Mouse (Mus musculus) embryonic fibroblast, embryonic 13.5 days (primary cell): ENCODE data around the gene Gm10203. TPM values are rescaled to one million over a fixed set of nuclear protein-coding genes. Genes with fewer than 3 reads are reported as not detected.

Experiments
- H3K27ac ChIP-seq: 2 replicates; pipeline ENCODE4 v1.5.1; 2012; ENCODE audit warnings: low read length, control low read depth, inconsistent platforms; ENCODE audit not compliant: insufficient read depth
- H3K4me1 ChIP-seq: 2 replicates; pipeline ENCODE4 v1.6.1; 2011; ENCODE audit warnings: low read length; ENCODE audit not compliant: control insufficient read depth, insufficient read depth
- H3K4me3 ChIP-seq: 2 replicates; pipeline ENCODE4 v1.5.1; 2011; ENCODE audit warnings: mild to moderate bottlenecking, control low read depth, low read length; ENCODE audit not compliant: insufficient read depth
- CTCF ChIP-seq: IDR thresholded peaks from 2 replicates; pipeline ENCODE4 v1.5.1; 2011; ENCODE audit warnings: mild to moderate bottlenecking, control low read depth, low read length, moderate library complexity, borderline replicate concordance; ENCODE audit not compliant: insufficient read depth
- POLR2A ChIP-seq: IDR thresholded peaks from 2 replicates; pipeline ENCODE4 v1.6.1; 2011; ENCODE audit warnings: low read depth, mild to moderate bottlenecking, control low read depth, low read length, moderate library complexity
- polyA plus RNA-seq: library from polyadenylated mRNA; stranded (reverse); fragments of >200 nt; gene quantifications from 2 replicates; pipeline ENCODE4 v1.2.4, GENCODE M21; 2011; ENCODE audit warnings: low read depth; ENCODE audit not compliant: missing spikeins, insufficient read length

Gm10203 gene
- polyA plus RNA-seq, 1 experiment: not detected

- TF ChIP-seq CTCF (no peak), POLR2A (no peak)
- Histone ChIP-seq H3K4me3 (no peak overlapping the region), H3K27ac (no peak overlapping the region)
Measured at GRCm38 (mm10) chr6:149132311-149133077, 2.5 kb downstream of the Gm10203 start.

GRCm38 (mm10) chr6:149134391-149135150, 4.6 kb downstream of the Gm10203 start:
- no peak for TF ChIP-seq CTCF
- no peak for TF ChIP-seq POLR2A
- H3K27ac ChIP-seq: no peak overlapping the region
- no peak overlapping the region for H3K4me3 ChIP-seq
- H3K4me1 ChIP-seq: peaks cover 3% of the 10 kb centered on the region; the same call in 1 of the 2 replicates

More at GRCm38 (mm10) chr6:149132311-149133077, 2.5 kb downstream of the Gm10203 start:
- peaks cover 3% of the 10 kb centered on the region; the same call in 1 of the 2 replicates for H3K4me1 ChIP-seq

DNA sequence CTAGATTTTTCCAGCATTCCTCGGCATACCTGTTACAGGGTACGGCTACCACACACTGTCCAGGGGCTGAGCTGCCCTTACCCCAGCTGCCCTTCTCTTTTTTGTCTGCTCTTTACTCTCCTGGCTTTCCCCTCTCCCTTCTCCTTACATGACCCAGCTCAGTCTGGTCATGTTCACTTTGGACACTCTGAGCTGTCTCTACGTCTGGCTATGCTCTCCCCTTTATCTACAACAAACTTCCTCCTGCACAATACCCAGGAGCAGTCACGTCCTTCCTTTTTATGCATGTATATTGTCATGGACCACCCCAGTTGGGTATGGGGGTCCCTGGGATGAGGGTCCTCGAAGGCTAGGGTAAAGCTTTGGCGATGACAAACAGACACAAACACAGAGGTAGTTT, 5.7 kb downstream of the Gm10203 start:
- H3K27ac ChIP-seq: no peak overlapping the region
- peaks cover 3% of the 10 kb centered on the region; the same call in 1 of the 2 replicates for H3K4me1 ChIP-seq
- no peak overlapping the region for H3K4me3 ChIP-seq
- TF ChIP-seq CTCF: no peak
- TF ChIP-seq POLR2A: no peak

GRCm38 (mm10) chr6:149137936-149138335, 8.0 kb downstream of the Gm10203 start:
- Histone ChIP-seq H3K27ac (no peak overlapping the region), H3K4me1 (peaks cover 3% of the 10 kb centered on the region; the same call in 1 of the 2 replicates), H3K4me3 (no peak overlapping the region)
- TF ChIP-seq CTCF (no peak), POLR2A (no peak)

GRCm38 (mm10) chr6:149139011-149139410, 9.0 kb downstream of the Gm10203 start:
- Histone ChIP-seq H3K27ac (no peak overlapping the region), H3K4me1 (peaks cover 3% of the 10 kb centered on the region; the same call in 1 of the 2 replicates), H3K4me3 (no peak overlapping the region)
- TF ChIP-seq CTCF: no peak
- no peak for TF ChIP-seq POLR2A

GRCm38 (mm10) chr6:149139471-149139870, 9.5 kb downstream of the Gm10203 start, which contains the start of gene Etfbkmt:
Gene Etfbkmt (plus strand): TSS chr6:149139849.
- 0 out of 2 replicates have a peak, but pooled peaks cover under 1% of the 10 kb centered on the region for H3K4me1 ChIP-seq
- no peak within 1 kb of the TSS for H3K27ac ChIP-seq
- TF ChIP-seq CTCF: no peak
- no peak for TF ChIP-seq POLR2A

GRCm38 (mm10) chr6:149141393-149142173, 11.6 kb downstream of the Gm10203 start:
- no peak overlapping the region; the same call in 1 of the 2 replicates for H3K27ac ChIP-seq
- no peaks in the 10 kb centered on the region for H3K4me1 ChIP-seq
- H3K4me3 ChIP-seq: peak overlapping the region; percentile 75
- TF ChIP-seq POLR2A (peak; percentile 61), CTCF (no peak)

More at GRCm38 (mm10) chr6:149139471-149139870, 9.5 kb downstream of the Gm10203 start, which contains the start of gene Etfbkmt:
- no peak within 1 kb of the TSS for H3K4me3 ChIP-seq

GRCm38 (mm10) chr6:149145143-149145542, 15.2 kb downstream of the Gm10203 start:
- Histone ChIP-seq H3K4me1 (no peaks in the 10 kb centered on the region), H3K4me3 (no peak overlapping the region), H3K27ac (no peak overlapping the region)
- TF ChIP-seq POLR2A: no peak
- no peak for TF ChIP-seq CTCF

- Histone ChIP-seq H3K4me3 (no peak overlapping the region), H3K4me1 (no peaks in the 10 kb centered on the region), H3K27ac (no peak overlapping the region)
- TF ChIP-seq POLR2A (no peak), CTCF (no peak)
Measured at GRCm38 (mm10) chr6:149148436-149149229, 18.7 kb downstream of the Gm10203 start.
